Mouse (Mus musculus) MEL (cell line): ENCODE measurements around the gene Osbpl3. TPM values are rescaled to one million over a fixed set of nuclear protein-coding genes. Genes with fewer than 3 reads are reported as not detected.

Source experiments
- DNase-seq: peaks from one replicate; pipeline ENCODE4 v3.0.0; 2011; ENCODE audit warnings: low read depth, low spot score
- H3K27ac ChIP-seq: 2 replicates; pipeline ENCODE4 v1.5.1; 2012; ENCODE audit warnings: low read depth, mild to moderate bottlenecking, control low read depth, low read length, moderate library complexity; ENCODE audit not compliant: control insufficient read depth
- H3K27me3 ChIP-seq, 2 experiments: fragments of 150-350 bp in 1 of 2; sonication (generic) in 1 of 2; 2 replicates each; pipeline ENCODE4 v1.6.1; 2012; ENCODE audit warnings: low read length in 2 of 2, mild to moderate bottlenecking in 2 of 2, improper control_type of control experiment in 1 of 2, moderate library complexity in 1 of 2; ENCODE audit not compliant: insufficient read depth in 2 of 2, control insufficient read depth in 1 of 2
- H3K36me3 ChIP-seq, 2 experiments: 2 replicates each; pipeline ENCODE4 v1.6.1; 2012 to 2014; ENCODE audit warnings: low read length in 2 of 2, improper control_type of control experiment in 1 of 2, inconsistent platforms in 1 of 2, mild to moderate bottlenecking in 1 of 2; ENCODE audit not compliant: insufficient read depth in 2 of 2, control insufficient read depth in 1 of 2
- H3K4me1 ChIP-seq, 2 experiments: fragments of 150-350 bp in 1 of 2; sonication (generic) in 1 of 2; 2 replicates each; pipeline ENCODE4 v1.6.1; 2012; ENCODE audit warnings: low read length in 2 of 2, improper control_type of control experiment in 1 of 2, mild to moderate bottlenecking in 1 of 2; ENCODE audit not compliant: insufficient read depth in 2 of 2, control insufficient read depth in 1 of 2
- H3K4me3 ChIP-seq, 2 experiments: fragments of 150-350 bp in 1 of 2; sonication (generic) in 1 of 2; 2 replicates each; pipeline ENCODE4 v1.5.1; 2012; ENCODE audit warnings: low read depth in 2 of 2, low read length in 2 of 2, mild to moderate bottlenecking in 2 of 2, moderate library complexity in 2 of 2, control low read depth in 1 of 2, improper control_type of control experiment in 1 of 2; ENCODE audit not compliant: control insufficient read depth in 1 of 2, insufficient read depth in 1 of 2
- H3K79me2 ChIP-seq: 2 replicates; pipeline ENCODE4 v1.6.1; 2012; ENCODE audit warnings: mild to moderate bottlenecking, low read length, moderate library complexity; ENCODE audit not compliant: control insufficient read depth, poor library complexity, insufficient read depth
- H3K9ac ChIP-seq: 2 replicates; pipeline ENCODE4 v1.6.1; 2012; ENCODE audit warnings: low read depth, mild to moderate bottlenecking, control low read depth, low read length, moderate library complexity; ENCODE audit not compliant: control insufficient read depth, poor library complexity, severe bottlenecking
- H3K9me3 ChIP-seq: fragments of 150-350 bp; sonication (generic); replicated peaks from 2 replicates; pipeline ENCODE4 v1.6.1; 2012; ENCODE audit warnings: mild to moderate bottlenecking, low read length, improper control_type of control experiment, moderate library complexity; ENCODE audit not compliant: insufficient read depth
- CHD2 ChIP-seq: IDR thresholded peaks from 2 replicates; pipeline ENCODE4 v1.6.1; 2011; ENCODE audit warnings: low read length, improper control_type of control experiment
- CTCF ChIP-seq, 3 experiments: IDR thresholded peaks in 2 of 3; conservative IDR thresholded peaks in 1 of 3; 2 replicates each; pipeline ENCODE4 v1.5.1; 2011 to 2012; ENCODE audit warnings: low read length in 3 of 3, low read depth in 2 of 3, mild to moderate bottlenecking in 2 of 3, improper control_type of control experiment in 1 of 3, inconsistent platforms in 1 of 3, mixed read lengths in 1 of 3, moderate library complexity in 1 of 3; ENCODE audit not compliant: control insufficient read depth in 1 of 3, insufficient read depth in 1 of 3, poor library complexity in 1 of 3, severe bottlenecking in 1 of 3
- ELF1 ChIP-seq: IDR thresholded peaks from 2 replicates; pipeline ENCODE4 v1.6.1; 2014; ENCODE audit warnings: low read depth, mild to moderate bottlenecking, inconsistent platforms, low read length, improper control_type of control experiment, moderate library complexity
- ETS1 ChIP-seq: IDR thresholded peaks from 2 replicates; pipeline ENCODE4 v1.6.1; 2012; ENCODE audit warnings: low read depth, mild to moderate bottlenecking, inconsistent platforms, low read length, improper control_type of control experiment, moderate library complexity
- HCFC1 ChIP-seq: IDR thresholded peaks from 2 replicates; pipeline ENCODE4 v1.6.1; 2012; ENCODE audit warnings: low read depth, mild to moderate bottlenecking, inconsistent platforms, low read length, improper control_type of control experiment, moderate library complexity
- MAFK ChIP-seq: IDR thresholded peaks from 2 replicates; pipeline ENCODE4 v1.6.1; 2011; ENCODE audit warnings: low read depth, mild to moderate bottlenecking, low read length, improper control_type of control experiment, borderline replicate concordance
- MAZ ChIP-seq: IDR thresholded peaks from 2 replicates; pipeline ENCODE4 v1.6.1; 2012; ENCODE audit warnings: low read depth, mild to moderate bottlenecking, inconsistent platforms, low read length, improper control_type of control experiment
- MYC ChIP-seq: IDR thresholded peaks from 2 replicates; pipeline ENCODE4 v1.6.1; 2011; ENCODE audit warnings: low read depth, mild to moderate bottlenecking, low read length, improper control_type of control experiment, moderate library complexity
- NELFE ChIP-seq: IDR thresholded peaks from 2 replicates; pipeline ENCODE4 v1.6.1; 2011; ENCODE audit warnings: low read depth, low read length, improper control_type of control experiment
- NRF1 ChIP-seq: IDR thresholded peaks from 2 replicates; pipeline ENCODE4 v1.6.1; 2014; ENCODE audit warnings: low read depth, mild to moderate bottlenecking, inconsistent platforms, low read length, improper control_type of control experiment, moderate library complexity; ENCODE audit not compliant: poor library complexity, insufficient read depth, severe bottlenecking
- POLR2A ChIP-seq, 2 experiments: IDR thresholded peaks; 2 replicates each; pipeline ENCODE4 v1.6.1; 2011 to 2012; ENCODE audit warnings: low read length in 2 of 2, mild to moderate bottlenecking in 2 of 2, control low read depth in 1 of 2, improper control_type of control experiment in 1 of 2, low read depth in 1 of 2, moderate library complexity in 1 of 2; ENCODE audit not compliant: control insufficient read depth in 1 of 2, insufficient read depth in 1 of 2, poor library complexity in 1 of 2
- POLR2AphosphoS2 ChIP-seq: IDR thresholded peaks from 2 replicates; pipeline ENCODE4 v1.6.1; 2011; ENCODE audit warnings: low read length, improper control_type of control experiment
- RAD21 ChIP-seq: IDR thresholded peaks from 2 replicates; pipeline ENCODE4 v1.6.1; 2011; ENCODE audit warnings: mild to moderate bottlenecking, low read depth, low read length, improper control_type of control experiment
- RCOR1 ChIP-seq: IDR thresholded peaks from 2 replicates; pipeline ENCODE4 v1.6.1; 2012; ENCODE audit warnings: low read depth, mild to moderate bottlenecking, inconsistent platforms, low read length, improper control_type of control experiment
- TAL1 ChIP-seq: IDR thresholded peaks from 2 replicates; pipeline ENCODE4 v1.6.1; 2012; ENCODE audit warnings: mild to moderate bottlenecking, inconsistent platforms, low read length, moderate library complexity, mixed read lengths
- UBTF ChIP-seq: IDR thresholded peaks from 2 replicates; pipeline ENCODE4 v1.6.1; 2012; ENCODE audit warnings: low read depth, mild to moderate bottlenecking, inconsistent platforms, low read length, improper control_type of control experiment, moderate library complexity, borderline replicate concordance; ENCODE audit not compliant: insufficient read depth
- USF1 ChIP-seq: IDR thresholded peaks from 2 replicates; pipeline ENCODE4 v1.6.1; 2014; ENCODE audit warnings: low read depth, mild to moderate bottlenecking, inconsistent platforms, low read length, improper control_type of control experiment, moderate library complexity
- USF2 ChIP-seq, 2 experiments: IDR thresholded peaks; 2 replicates each; pipeline ENCODE4 v1.6.1; 2011 to 2012; ENCODE audit warnings: improper control_type of control experiment in 2 of 2, low read length in 2 of 2, borderline replicate concordance in 1 of 2, inconsistent platforms in 1 of 2, low read depth in 1 of 2, mild to moderate bottlenecking in 1 of 2; ENCODE audit not compliant: insufficient read depth in 1 of 2
- ZKSCAN1 ChIP-seq: IDR thresholded peaks from 2 replicates; pipeline ENCODE4 v1.6.1; 2012; ENCODE audit warnings: low read depth, mild to moderate bottlenecking, inconsistent platforms, low read length, improper control_type of control experiment, moderate library complexity
- ZMIZ1 ChIP-seq: IDR thresholded peaks from 2 replicates; pipeline ENCODE4 v1.6.1; 2012; ENCODE audit warnings: low read depth, mild to moderate bottlenecking, inconsistent platforms, low read length, improper control_type of control experiment, moderate library complexity
- polyA plus RNA-seq, 2 experiments: library from polyadenylated mRNA; stranded (reverse) in 1 of 2; unstranded in 1 of 2; fragments of >175 nt in 1 of 2; fragments of >200 nt in 1 of 2; gene quantifications; 2 replicates each; pipeline versions ENCODE4 v1.2.1 to v1.2.4; 2012; ENCODE audit warnings: low replicate concordance in 2 of 2, low read depth in 1 of 2; ENCODE audit not compliant: insufficient read length in 2 of 2, insufficient read depth in 1 of 2, missing spikeins in 1 of 2
- total RNA-seq: library from RNA; depleted of rRNA; stranded (reverse); fragments of 300-350 nt; gene quantifications from 2 replicates; pipeline ENCODE4 v1.2.3, GENCODE M21; 2012

Osbpl3 gene
- total and polyA plus RNA-seq, 3 experiments: 4.9 to 5.6 TPM; not detected in 1

GRCm38 (mm10) chr6:50328901-50329300 is 127.1 kb downstream of the Osbpl3 start:
- H3K27ac ChIP-seq: no peak overlapping the region
- no peak for TF ChIP-seq NELFE
- H3K9ac ChIP-seq: no peak overlapping the region
- H3K36me3 ChIP-seq: no peaks in the 10 kb centered on the region
- no peak for DNase-seq
- no peaks in the 10 kb centered on the region for H3K79me2 ChIP-seq
- no peaks in the 10 kb centered on the region for H3K4me1 ChIP-seq
- H3K4me3 ChIP-seq: no peak overlapping the region
- no peaks in the 10 kb centered on the region for H3K9me3 ChIP-seq
- no peaks in the 10 kb centered on the region; a peak in 1 of 4 replicates for H3K27me3 ChIP-seq

GRCm38 (mm10) chr6:50326192-50326591 is 129.8 kb downstream of the Osbpl3 start:
- H3K9ac ChIP-seq: no peak overlapping the region
- H3K36me3 ChIP-seq: no peaks in the 10 kb centered on the region
- no peaks in the 10 kb centered on the region; a peak in 1 of 4 replicates for H3K27me3 ChIP-seq
- TF ChIP-seq TAL1: no peak
- no peak for TF ChIP-seq ETS1
- no peak for TF ChIP-seq USF1
- TF ChIP-seq MYC: no peak
- no peak for TF ChIP-seq NELFE
- TF ChIP-seq ELF1: no peak
- no peak for TF ChIP-seq MAFK
- TF ChIP-seq MAZ: no peak
- no peak for DNase-seq
- no peaks in the 10 kb centered on the region for H3K4me1 ChIP-seq
- H3K4me3 ChIP-seq: no peak overlapping the region
- H3K27ac ChIP-seq: no peak overlapping the region
- no peaks in the 10 kb centered on the region for H3K9me3 ChIP-seq
- no peaks in the 10 kb centered on the region for H3K79me2 ChIP-seq

- Histone ChIP-seq H3K4me3 (no peak overlapping the region), H3K4me1 (no peaks in the 10 kb centered on the region), H3K36me3 (no peaks in the 10 kb centered on the region), H3K79me2 (no peaks in the 10 kb centered on the region), H3K9me3 (no peaks in the 10 kb centered on the region), H3K27ac (no peak overlapping the region), H3K27me3 (no peaks in the 10 kb centered on the region; a peak in 1 of 4 replicates), H3K9ac (no peak overlapping the region)
- no peak for DNase-seq
- TF ChIP-seq CTCF (IDR thresholded peaks at IDR 0.05 in 2 of 3, conservative IDR thresholded peaks at IDR 0.05 in 1 of 3; ENCODE audit: control insufficient read depth in 1 of 3, insufficient read depth in 1 of 3, low read depth in 2 of 3, low read length in 3 of 3, poor library complexity in 1 of 3, severe bottlenecking in 1 of 3) (no peak), ZKSCAN1 (no peak), HCFC1 (no peak), USF1 (no peak), TAL1 (no peak), MYC (no peak), POLR2A (IDR thresholded peaks at IDR 0.05; ENCODE audit: control insufficient read depth in 1 of 2, insufficient read depth in 1 of 2, low read depth in 1 of 2, low read length in 2 of 2, poor library complexity in 1 of 2) (no peak), CHD2 (no peak), USF2 (IDR thresholded peaks at IDR 0.05; ENCODE audit: borderline replicate concordance in 1 of 2, insufficient read depth in 1 of 2, low read depth in 1 of 2, low read length in 2 of 2) (no peak), ZMIZ1 (no peak), UBTF (no peak), POLR2AphosphoS2 (no peak), NRF1 (no peak), RCOR1 (no peak), RAD21 (no peak)
Measured at GRCm38 (mm10) chr6:50325485-50325884, 130.5 kb downstream of the Osbpl3 start.
